Mouse (Mus musculus): ENCODE results near the gene Lsamp.

Lsamp gene

GRCm38 (mm10) chr16:39984205-39984634, at the start of gene Lsamp:
Gene Lsamp, plus strand, starts transcription at chr16:39984361.
- no peak for DNase-seq (ENCODE audit: low spot score in 2 of 2)

GRCm38 (mm10) chr16:39957686-39958085, 26.5 kb upstream of the Lsamp start:
- DNase-seq (ENCODE audit: low spot score in 2 of 2): no peak

GRCm38 (mm10) chr16:39972712-39973111, 11.4 kb upstream of the Lsamp start:
- no peak for DNase-seq (ENCODE audit: low spot score in 2 of 2)

- no peak for DNase-seq (ENCODE audit: low spot score in 2 of 2)
Observed at GRCm38 (mm10) chr16:39984635-39985291, 602 bp downstream of the Lsamp start.

- no peak for DNase-seq (ENCODE audit: low spot score in 2 of 2)
Observed at GRCm38 (mm10) chr16:39988466-39988865, 4.3 kb downstream of the Lsamp start.

- no peak for DNase-seq (ENCODE audit: low spot score in 2 of 2)
Observed at GRCm38 (mm10) chr16:39994821-39995220, 10.7 kb downstream of the Lsamp start.

GRCm38 (mm10) chr16:40008800-40009199, 24.6 kb downstream of the Lsamp start:
- no peak for DNase-seq (ENCODE audit: low spot score in 2 of 2)

GRCm38 (mm10) chr16:40011106-40011505, 26.9 kb downstream of the Lsamp start:
- DNase-seq (ENCODE audit: low spot score in 2 of 2): no peak

- no peak for DNase-seq (ENCODE audit: low spot score in 2 of 2)
Observed at GRCm38 (mm10) chr16:40022611-40023010, 38.5 kb downstream of the Lsamp start.

GRCm38 (mm10) chr16:40036719-40037118, 52.6 kb downstream of the Lsamp start:
- no peak for DNase-seq (ENCODE audit: low spot score in 2 of 2)

GRCm38 (mm10) chr16:40059546-40059945, 75.4 kb downstream of the Lsamp start:
- DNase-seq (ENCODE audit: low spot score in 2 of 2): no peak

GRCm38 (mm10) chr16:40059968-40060367, 75.8 kb downstream of the Lsamp start:
- DNase-seq (ENCODE audit: low spot score in 2 of 2): no peak

- no peak for DNase-seq (ENCODE audit: low spot score in 2 of 2)
Observed at GRCm38 (mm10) chr16:40060491-40060890, 76.3 kb downstream of the Lsamp start.

GRCm38 (mm10) chr16:40075556-40075955, 91.4 kb downstream of the Lsamp start:
- DNase-seq (ENCODE audit: low spot score in 2 of 2): no peak

GRCm38 (mm10) chr16:40080224-40080623, 96.1 kb downstream of the Lsamp start:
- no peak for DNase-seq (ENCODE audit: low spot score in 2 of 2)

GRCm38 (mm10) chr16:40104329-40104728, 120.2 kb downstream of the Lsamp start:
- no peak for DNase-seq (ENCODE audit: low spot score in 2 of 2)

- no peak for DNase-seq (ENCODE audit: low spot score in 2 of 2)
Observed at GRCm38 (mm10) chr16:40182918-40183317, 198.8 kb downstream of the Lsamp start.

- DNase-seq (ENCODE audit: low spot score in 2 of 2): no peak
Observed at GRCm38 (mm10) chr16:40187987-40188590, 203.9 kb downstream of the Lsamp start.

GRCm38 (mm10) chr16:40194401-40194800, 210.2 kb downstream of the Lsamp start:
- DNase-seq (ENCODE audit: low spot score in 2 of 2): no peak

- no peak for DNase-seq (ENCODE audit: low spot score in 2 of 2)
Observed at GRCm38 (mm10) chr16:40194839-40195238, 210.7 kb downstream of the Lsamp start.

- DNase-seq (ENCODE audit: low spot score in 2 of 2): no peak
Observed at GRCm38 (mm10) chr16:40228627-40229026, 244.5 kb downstream of the Lsamp start.

GRCm38 (mm10) chr16:40233066-40233465, 248.9 kb downstream of the Lsamp start:
- DNase-seq (ENCODE audit: low spot score in 2 of 2): no peak

- no peak for DNase-seq (ENCODE audit: low spot score in 2 of 2)
Observed at GRCm38 (mm10) chr16:40234151-40234895, 250.2 kb downstream of the Lsamp start.

All from spleen, postnatal 36 days (tissue).